Mouse (Mus musculus) MEL (cell line): Measurements from ENCODE around the gene Ear6. TPM values are rescaled to one million over a fixed set of nuclear protein-coding genes. Genes with fewer than 3 reads are reported as not detected.

Source experiments
- DNase-seq: peaks from one replicate; pipeline ENCODE4 v3.0.0; 2011; ENCODE audit warnings: low read depth, low spot score
- H3K27ac ChIP-seq: 2 replicates; pipeline ENCODE4 v1.5.1; 2012; ENCODE audit warnings: low read depth, mild to moderate bottlenecking, control low read depth, low read length, moderate library complexity; ENCODE audit not compliant: control insufficient read depth
- H3K27me3 ChIP-seq, 2 experiments: fragments of 150-350 bp in 1 of 2; sonication (generic) in 1 of 2; 2 replicates each; pipeline ENCODE4 v1.6.1; 2012; ENCODE audit warnings: low read length in 2 of 2, mild to moderate bottlenecking in 2 of 2, improper control_type of control experiment in 1 of 2, moderate library complexity in 1 of 2; ENCODE audit not compliant: insufficient read depth in 2 of 2, control insufficient read depth in 1 of 2
- H3K36me3 ChIP-seq, 2 experiments: 2 replicates each; pipeline ENCODE4 v1.6.1; 2012 to 2014; ENCODE audit warnings: low read length in 2 of 2, improper control_type of control experiment in 1 of 2, inconsistent platforms in 1 of 2, mild to moderate bottlenecking in 1 of 2; ENCODE audit not compliant: insufficient read depth in 2 of 2, control insufficient read depth in 1 of 2
- H3K4me1 ChIP-seq, 2 experiments: fragments of 150-350 bp in 1 of 2; sonication (generic) in 1 of 2; 2 replicates each; pipeline ENCODE4 v1.6.1; 2012; ENCODE audit warnings: low read length in 2 of 2, improper control_type of control experiment in 1 of 2, mild to moderate bottlenecking in 1 of 2; ENCODE audit not compliant: insufficient read depth in 2 of 2, control insufficient read depth in 1 of 2
- H3K4me3 ChIP-seq, 2 experiments: fragments of 150-350 bp in 1 of 2; sonication (generic) in 1 of 2; 2 replicates each; pipeline ENCODE4 v1.5.1; 2012; ENCODE audit warnings: low read depth in 2 of 2, low read length in 2 of 2, mild to moderate bottlenecking in 2 of 2, moderate library complexity in 2 of 2, control low read depth in 1 of 2, improper control_type of control experiment in 1 of 2; ENCODE audit not compliant: control insufficient read depth in 1 of 2, insufficient read depth in 1 of 2
- H3K79me2 ChIP-seq: 2 replicates; pipeline ENCODE4 v1.6.1; 2012; ENCODE audit warnings: mild to moderate bottlenecking, low read length, moderate library complexity; ENCODE audit not compliant: control insufficient read depth, poor library complexity, insufficient read depth
- H3K9ac ChIP-seq: 2 replicates; pipeline ENCODE4 v1.6.1; 2012; ENCODE audit warnings: low read depth, mild to moderate bottlenecking, control low read depth, low read length, moderate library complexity; ENCODE audit not compliant: control insufficient read depth, poor library complexity, severe bottlenecking
- H3K9me3 ChIP-seq: fragments of 150-350 bp; sonication (generic); replicated peaks from 2 replicates; pipeline ENCODE4 v1.6.1; 2012; ENCODE audit warnings: mild to moderate bottlenecking, low read length, improper control_type of control experiment, moderate library complexity; ENCODE audit not compliant: insufficient read depth
- POLR2AphosphoS5 ChIP-seq: IDR thresholded peaks from 2 replicates; pipeline ENCODE4 v1.6.1; 2012; ENCODE audit warnings: low read depth, borderline replicate concordance, mild to moderate bottlenecking, inconsistent platforms, low read length, moderate library complexity, mixed read lengths
- TBP ChIP-seq: IDR thresholded peaks from 2 replicates; pipeline ENCODE4 v1.8.0; 2011; ENCODE audit warnings: low read depth, low read length, improper control_type of control experiment
- TCF12 ChIP-seq: IDR thresholded peaks from 2 replicates; pipeline ENCODE4 v1.6.1; 2014; ENCODE audit warnings: low read depth, mild to moderate bottlenecking, inconsistent platforms, low read length, improper control_type of control experiment, moderate library complexity
- polyA plus RNA-seq, 2 experiments: library from polyadenylated mRNA; stranded (reverse) in 1 of 2; unstranded in 1 of 2; fragments of >175 nt in 1 of 2; fragments of >200 nt in 1 of 2; gene quantifications; 2 replicates each; pipeline versions ENCODE4 v1.2.1 to v1.2.4; 2012; ENCODE audit warnings: low replicate concordance in 2 of 2, low read depth in 1 of 2; ENCODE audit not compliant: insufficient read length in 2 of 2, insufficient read depth in 1 of 2, missing spikeins in 1 of 2
- total RNA-seq: library from RNA; depleted of rRNA; stranded (reverse); fragments of 300-350 nt; gene quantifications from 2 replicates; pipeline ENCODE4 v1.2.3, GENCODE M21; 2012; rRNA removed

The Ear6 gene
- total and polyA plus RNA-seq, 3 experiments, result not detected

DNA sequence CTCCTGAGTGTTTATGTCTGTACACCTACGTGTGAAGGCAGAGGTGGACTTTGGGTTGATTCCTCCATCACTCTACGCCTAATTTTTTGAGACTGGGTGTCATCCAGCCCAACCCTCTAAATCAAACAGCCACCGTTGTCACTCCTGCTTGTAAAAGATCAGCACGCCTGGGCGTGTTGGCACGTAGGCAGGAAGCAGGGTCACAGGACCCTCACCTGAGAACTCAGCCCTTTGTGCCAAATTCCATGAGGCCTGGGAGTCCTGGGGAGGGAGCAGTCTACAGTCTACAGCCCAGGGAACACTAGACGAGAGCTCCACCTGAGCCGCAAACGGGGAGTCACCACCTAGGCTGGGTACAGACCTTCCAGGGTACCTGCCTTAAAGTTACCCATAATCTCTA, 50.3 kb downstream of the Ear6 start:
- TF ChIP-seq TCF12 (no peak), TBP (no peak), POLR2AphosphoS5 (no peak)
- no peak for DNase-seq
- Histone ChIP-seq H3K9me3 (no peaks in the 10 kb centered on the region), H3K4me1 (peaks cover 0 to 26% of the 10 kb centered on the region in 2 experiments), H3K36me3 (peaks cover 0 to 14% of the 10 kb centered on the region in 2 experiments; a peak in 2 of 4 replicates), H3K27ac (no peak overlapping the region), H3K27me3 (no peaks in the 10 kb centered on the region), H3K79me2 (no peaks in the 10 kb centered on the region), H3K4me3 (no peak overlapping the region), H3K9ac (no peak overlapping the region)

Other genes with a start within 250 kb of the Ear6 start
- not detected in 2 replicates for gene Gm17078, start 242.4 kb upstream of the Ear6 start, total RNA-seq
- gene Gm17078, start 242.4 kb upstream of the Ear6 start, polyA plus RNA-seq, result not detected
- not detected in 2 replicates for gene Gm4181, start 218.0 kb upstream of the Ear6 start, total RNA-seq
- gene Gm4181, start 218.0 kb upstream of the Ear6 start, polyA plus RNA-seq, result not detected
- not detected in 2 replicates for gene Gm17079, start 158.2 kb upstream of the Ear6 start, total RNA-seq
- gene Gm17079, start 158.2 kb upstream of the Ear6 start, polyA plus RNA-seq, result not detected
- gene Gm5800, start 136.5 kb upstream of the Ear6 start, total RNA-seq, result not detected in 2 replicates
- gene Gm5800, start 136.5 kb upstream of the Ear6 start, polyA plus RNA-seq, result not detected
- gene Ang4, start 80.1 kb upstream of the Ear6 start, total RNA-seq, result not detected in 2 replicates
- not detected for gene Ang4, start 80.1 kb upstream of the Ear6 start, polyA plus RNA-seq
- gene AY358078, start 53.7 kb upstream of the Ear6 start, total RNA-seq, result not detected in 2 replicates
- not detected for gene AY358078, start 53.7 kb upstream of the Ear6 start, polyA plus RNA-seq
- gene Mettl17, start 31.1 kb downstream of the Ear6 start, total RNA-seq, result 26.1 and 28.3 TPM in 2 replicates
- 10 to 100 TPM in 1 of 2 experiments, not detected in 1; 54.4 TPM for gene Mettl17, start 31.1 kb downstream of the Ear6 start, polyA plus RNA-seq
- 0.07 TPM in 1 of 2 replicates, not detected in the other for gene Slc39a2, start 39.2 kb downstream of the Ear6 start, total RNA-seq
- under 1 TPM in 1 of 2 experiments, not detected in 1; 0.07 TPM for gene Slc39a2, start 39.2 kb downstream of the Ear6 start, polyA plus RNA-seq
- 11.2 and 17.0 TPM in 2 replicates for gene Ndrg2, start 60.5 kb downstream of the Ear6 start, total RNA-seq
- 10 to 100 TPM in 1 of 2 experiments, not detected in 1; 48.6 TPM for gene Ndrg2, start 60.5 kb downstream of the Ear6 start, polyA plus RNA-seq
- gene Tppp2, start 64.7 kb downstream of the Ear6 start, total RNA-seq, result not detected in 2 replicates
- gene Tppp2, start 64.7 kb downstream of the Ear6 start, polyA plus RNA-seq, result not detected
- not detected in 2 replicates for gene Rnase13, start 69.1 kb downstream of the Ear6 start, total RNA-seq
- gene Rnase13, start 69.1 kb downstream of the Ear6 start, polyA plus RNA-seq, result not detected
- 6.4 and 9.9 TPM in 2 replicates for gene Arhgef40, start 131.0 kb downstream of the Ear6 start, total RNA-seq
- 100 to 1,000 TPM in 1 of 2 experiments, 10 to 100 TPM in 1; 37.5 to 150 TPM for gene Arhgef40, start 131.0 kb downstream of the Ear6 start, polyA plus RNA-seq
- 0.39 and 0.46 TPM in 2 replicates for gene Tmem253, start 162.0 kb downstream of the Ear6 start, total RNA-seq
- gene Tmem253, start 162.0 kb downstream of the Ear6 start, polyA plus RNA-seq, result 1 to 10 TPM in 1 of 2 experiments, not detected in 1; 3.6 TPM
- gene Zfp219, start 167.0 kb downstream of the Ear6 start, total RNA-seq, result 32.1 and 36.3 TPM in 2 replicates
- 10 to 100 TPM in 1 of 2 experiments, not detected in 1; 46.9 TPM for gene Zfp219, start 167.0 kb downstream of the Ear6 start, polyA plus RNA-seq
- gene Olfr221, start 188.8 kb downstream of the Ear6 start, total RNA-seq, result not detected in 2 replicates
- not detected for gene Olfr221, start 188.8 kb downstream of the Ear6 start, polyA plus RNA-seq